Mouse (Mus musculus) spleen, embryonic (tissue): ENCODE data around the gene Pde4b.

ENCODE experiments used
- CTCF ChIA-PET: fragments of 350-600 bp; sonication (Branson Sonifier 250); formaldehyde crosslinking; loops from one replicate; lab custom pipeline; 2022; lab: Charles Lee

The Pde4b gene

DNA sequence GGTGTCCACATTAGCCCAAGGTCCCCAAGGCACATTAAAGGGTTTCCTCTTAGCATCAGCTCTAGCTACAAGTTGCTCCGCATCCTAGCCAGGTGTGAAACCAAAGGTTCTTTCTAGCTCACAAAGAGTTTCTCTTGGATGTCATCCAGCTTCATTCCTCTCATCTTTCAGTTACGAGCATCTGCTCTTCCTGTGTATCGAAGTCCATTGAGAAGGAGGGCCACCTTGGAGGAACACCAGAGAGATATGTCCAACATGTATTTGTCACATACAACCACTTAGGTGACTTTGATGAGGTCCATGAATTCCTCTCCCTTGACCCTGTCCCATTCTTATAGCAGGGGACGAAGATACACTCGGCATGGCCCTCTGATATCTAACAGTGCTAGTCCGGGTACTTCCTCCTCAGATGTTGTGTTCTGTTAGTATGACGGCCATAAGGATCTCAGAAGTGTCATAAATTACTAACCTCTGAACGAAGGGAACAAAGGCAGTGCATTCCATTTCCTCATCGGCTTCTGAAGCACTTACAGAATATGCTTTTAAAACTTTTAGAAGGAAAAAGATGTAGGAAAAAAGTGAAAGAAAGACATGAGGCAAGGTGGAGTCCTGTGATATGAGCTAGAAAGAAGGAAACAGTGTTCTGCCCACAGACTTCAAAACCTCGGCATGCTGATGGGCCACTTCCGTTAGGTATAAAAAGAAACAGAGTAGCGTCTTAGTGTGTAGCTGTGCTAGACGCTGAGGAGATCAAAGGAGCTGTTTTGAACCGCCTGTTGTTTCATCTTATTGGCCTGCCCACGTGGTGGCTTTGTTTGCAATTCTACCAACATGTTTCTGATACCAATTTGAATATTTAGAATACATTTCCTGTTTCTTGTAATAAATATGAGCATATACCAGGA lies 419.3 kb downstream of the Pde4b start:
- CTCF ChIA-PET, result interaction anchor here (0.6 to 1.0 kb wide), 2 partner anchors 65 to 67 kb away, joined by 3 to 10 read pairs; no protein-coding TSS in a partner anchor

DNA sequence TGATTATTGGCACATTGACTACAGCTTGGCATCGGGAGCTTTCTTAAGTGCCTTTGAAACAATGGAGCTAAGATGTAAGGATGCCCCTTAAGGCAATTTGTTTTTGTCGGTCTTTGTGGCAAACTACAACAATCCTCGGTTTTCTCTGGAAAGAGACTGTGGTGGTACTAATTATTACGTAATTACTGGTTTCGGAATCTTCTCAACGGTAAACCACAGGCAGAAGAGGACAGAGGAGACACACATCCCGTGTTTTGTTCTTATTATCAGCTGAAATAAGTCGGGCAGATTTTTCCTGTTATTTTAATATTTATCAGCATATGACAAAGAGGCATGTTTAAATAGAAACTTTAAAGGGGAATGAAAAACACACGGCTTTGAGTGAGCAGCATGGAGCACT lies 420.0 kb downstream of the Pde4b start:
- CTCF ChIA-PET, result interaction anchor here (1.0 kb wide), 1 partner anchor 66 kb away, joined by 3 read pairs; no protein-coding TSS in a partner anchor

DNA sequence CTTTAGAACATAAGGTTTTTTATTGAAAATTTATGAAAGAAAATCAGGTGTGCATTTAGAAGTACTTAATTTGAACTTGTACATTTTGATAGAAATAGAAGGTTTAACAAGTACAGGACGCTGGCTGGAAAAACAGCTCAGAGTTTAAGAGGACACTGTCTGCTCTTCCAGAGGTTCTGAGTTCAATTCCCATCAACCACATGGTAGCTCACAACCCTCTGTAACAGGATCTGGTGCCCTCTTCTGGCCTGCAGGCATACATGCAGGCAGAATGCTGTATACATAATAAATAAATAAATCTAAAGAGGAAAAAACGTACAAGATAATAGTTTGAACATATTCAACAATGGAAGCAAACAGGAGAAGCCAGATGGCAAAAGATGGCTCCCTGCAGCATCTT lies 420.4 kb downstream of the Pde4b start:
- CTCF ChIA-PET, result interaction anchor here (1.0 kb wide), 1 partner anchor 66 kb away, joined by 3 read pairs; no protein-coding TSS in a partner anchor

DNA sequence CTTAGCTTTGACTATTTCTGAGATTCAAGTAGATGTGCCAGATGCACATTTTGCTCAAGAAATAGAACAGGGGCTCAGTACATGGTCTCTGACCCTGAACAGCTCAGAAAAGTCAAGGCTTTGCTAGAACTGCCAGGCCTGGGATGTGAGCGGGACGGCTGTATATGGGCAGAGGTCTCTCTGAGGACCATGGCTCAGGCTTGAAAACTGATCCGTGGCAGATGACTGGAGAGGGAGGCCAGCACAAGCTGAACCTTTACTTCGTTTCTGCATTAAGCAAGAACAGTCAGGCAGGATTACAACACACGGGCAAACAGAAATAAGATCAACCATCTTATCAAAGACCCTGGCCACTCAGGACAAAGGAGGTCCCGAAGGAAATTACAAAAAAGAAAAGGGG lies 422.7 kb downstream of the Pde4b start:
- CTCF ChIA-PET, result interaction anchor here (1.1 to 2.3 kb wide), 2 partner anchors 59 to 61 kb away, joined by 16 read pairs; no protein-coding TSS in a partner anchor

DNA sequence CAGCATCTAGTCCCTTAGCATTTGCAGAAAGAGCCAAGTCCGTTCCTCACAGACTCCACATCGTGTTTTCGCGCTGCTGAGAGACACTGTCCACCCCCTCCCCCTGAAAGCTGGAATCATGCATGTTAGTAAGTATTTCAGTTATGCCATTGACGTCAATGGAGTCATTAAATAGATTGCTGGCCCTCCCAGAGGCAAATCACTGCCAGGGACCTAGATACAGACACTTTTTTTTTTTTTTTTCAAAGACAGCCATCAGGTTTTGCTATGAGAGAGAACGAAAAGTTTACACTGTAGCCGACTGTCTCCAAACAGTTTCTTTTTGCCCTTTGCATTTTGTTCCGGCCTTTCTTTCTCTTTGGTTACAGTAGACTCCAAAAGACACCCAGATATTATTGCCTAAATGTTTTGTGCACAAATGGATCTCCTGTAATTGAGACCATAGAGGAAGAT lies 423.6 kb downstream of the Pde4b start:
- CTCF ChIA-PET, result interaction anchor here (0.7 to 2.3 kb wide), 3 partner anchors 58 to 60 kb away, joined by 3 to 16 read pairs (median 16); no protein-coding TSS in a partner anchor

DNA sequence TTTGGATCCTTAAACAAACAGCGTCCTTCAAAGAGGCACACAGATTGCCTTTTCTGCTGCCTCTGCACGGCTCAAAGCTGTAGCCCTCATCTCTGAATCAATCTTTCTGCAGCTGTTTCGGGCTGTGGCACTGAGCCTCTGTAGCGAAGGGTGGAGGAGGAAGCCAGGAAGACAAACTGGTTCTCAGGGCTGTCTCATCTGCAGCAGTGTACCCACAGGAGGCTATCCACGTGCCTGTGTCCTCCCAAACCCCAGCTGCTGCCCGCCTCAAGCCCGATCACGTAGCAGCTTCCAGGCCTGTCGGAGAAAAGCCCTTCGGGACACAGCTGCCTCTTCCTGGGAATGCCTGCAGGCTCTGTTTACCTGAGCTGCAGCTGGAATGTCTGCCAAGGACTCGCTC lies 424.2 kb downstream of the Pde4b start:
- CTCF ChIA-PET, result interaction anchor here (0.7 kb wide), 1 partner anchor 58 kb away, joined by 3 read pairs; no protein-coding TSS in a partner anchor

DNA sequence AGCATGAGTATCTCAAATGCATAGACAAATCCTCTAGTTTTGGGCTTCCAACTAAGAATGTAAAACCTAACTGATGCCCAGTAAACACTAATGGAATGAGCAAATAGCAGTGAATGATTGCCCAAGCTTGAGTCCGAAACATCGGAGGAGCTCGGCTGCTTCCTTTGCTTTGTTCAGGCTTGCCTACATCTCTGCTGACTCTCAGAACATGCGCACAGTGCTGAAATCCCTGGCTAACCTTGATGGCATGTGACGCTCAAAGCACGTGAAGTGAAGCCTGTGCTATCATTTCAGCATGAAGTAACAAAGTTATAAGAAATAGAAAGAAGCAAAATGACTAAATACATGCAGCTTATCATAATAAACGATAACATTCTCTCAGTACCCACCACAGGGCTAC lies 425.6 kb downstream of the Pde4b start:
- CTCF ChIA-PET, result no interaction called here

DNA sequence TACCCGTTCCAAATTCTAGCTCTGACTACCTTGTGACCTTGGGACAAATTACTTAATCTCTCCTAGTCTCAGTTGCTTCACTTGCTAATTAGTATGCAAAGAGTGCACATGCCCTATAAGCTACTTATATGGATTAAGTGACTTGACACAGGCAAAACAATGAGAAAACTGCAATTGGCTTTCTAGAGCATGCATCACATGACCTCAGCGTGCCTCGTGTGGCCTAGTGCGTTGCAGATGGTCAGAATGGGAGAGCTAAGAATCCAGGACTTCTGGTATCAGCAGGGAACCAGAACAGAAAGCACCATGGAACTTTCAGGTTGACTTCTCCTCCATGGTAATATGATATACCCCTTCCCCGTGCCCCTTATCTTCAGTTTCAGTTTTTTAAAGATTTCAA lies 426.2 kb downstream of the Pde4b start:
- CTCF ChIA-PET, result no interaction called here

DNA sequence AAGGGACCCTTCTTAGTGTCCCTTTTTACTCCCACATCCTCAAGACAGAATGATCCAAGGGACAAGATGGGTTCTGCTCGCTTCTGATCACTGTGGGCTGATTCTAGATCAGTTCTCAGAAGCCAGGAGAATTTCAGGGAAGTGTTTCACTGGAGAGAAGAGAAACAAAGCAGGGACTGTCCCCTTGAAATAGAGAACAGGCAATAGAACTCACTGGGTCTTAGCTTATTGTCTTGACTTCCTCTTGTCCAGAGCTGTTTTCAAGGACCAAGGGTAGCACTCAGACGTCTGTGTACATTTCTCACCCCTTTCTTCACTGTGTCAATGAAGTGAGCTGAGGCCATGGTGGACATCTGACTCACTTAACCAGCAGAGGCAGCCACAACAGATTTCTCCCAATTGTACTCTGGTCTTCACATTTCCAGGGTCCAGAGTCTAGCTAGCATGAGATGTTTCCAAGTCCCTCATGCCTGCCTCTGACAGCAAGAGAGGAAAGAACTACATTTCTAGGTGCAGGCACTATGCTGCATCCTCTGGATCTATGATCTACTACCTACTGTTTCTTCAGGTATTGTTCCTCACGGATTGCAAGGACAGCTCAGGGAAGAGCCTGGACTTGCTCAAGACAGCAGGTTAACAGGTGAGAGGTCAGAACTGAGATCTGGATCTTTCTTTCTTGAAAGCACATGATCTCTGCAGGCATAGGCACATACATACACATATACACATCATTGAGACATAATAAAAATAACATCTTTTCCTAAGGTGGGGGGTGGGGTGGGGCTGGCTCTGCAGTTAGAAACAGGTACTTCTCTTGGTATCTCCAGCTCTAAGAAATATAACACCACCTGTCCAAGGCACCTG lies 427.9 kb downstream of the Pde4b start:
- CTCF ChIA-PET, result interaction anchor here (0.6 to 1.4 kb wide), 2 partner anchors 50 to 52 kb away, joined by 3 to 5 read pairs; no protein-coding TSS in a partner anchor

DNA sequence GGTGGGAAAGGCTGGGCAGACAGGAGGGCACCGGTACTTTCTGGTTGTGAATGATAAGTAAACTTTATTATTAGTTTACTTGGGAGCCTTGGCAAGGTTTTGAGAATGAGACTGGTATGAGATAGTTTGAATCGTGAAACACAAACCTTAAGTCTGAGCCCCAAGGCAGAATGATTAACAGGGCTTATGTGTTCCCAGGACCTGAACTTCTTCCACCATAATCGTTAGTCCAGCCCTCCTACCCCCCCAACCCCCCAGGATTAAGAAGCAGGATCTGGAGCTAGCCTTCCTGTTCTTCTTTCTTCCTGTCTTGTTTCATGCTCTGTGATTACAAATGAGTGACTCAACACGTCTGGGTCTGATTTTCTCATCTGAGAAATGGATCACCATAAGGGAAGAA lies 429.1 kb downstream of the Pde4b start:
- CTCF ChIA-PET, result no interaction called here

DNA sequence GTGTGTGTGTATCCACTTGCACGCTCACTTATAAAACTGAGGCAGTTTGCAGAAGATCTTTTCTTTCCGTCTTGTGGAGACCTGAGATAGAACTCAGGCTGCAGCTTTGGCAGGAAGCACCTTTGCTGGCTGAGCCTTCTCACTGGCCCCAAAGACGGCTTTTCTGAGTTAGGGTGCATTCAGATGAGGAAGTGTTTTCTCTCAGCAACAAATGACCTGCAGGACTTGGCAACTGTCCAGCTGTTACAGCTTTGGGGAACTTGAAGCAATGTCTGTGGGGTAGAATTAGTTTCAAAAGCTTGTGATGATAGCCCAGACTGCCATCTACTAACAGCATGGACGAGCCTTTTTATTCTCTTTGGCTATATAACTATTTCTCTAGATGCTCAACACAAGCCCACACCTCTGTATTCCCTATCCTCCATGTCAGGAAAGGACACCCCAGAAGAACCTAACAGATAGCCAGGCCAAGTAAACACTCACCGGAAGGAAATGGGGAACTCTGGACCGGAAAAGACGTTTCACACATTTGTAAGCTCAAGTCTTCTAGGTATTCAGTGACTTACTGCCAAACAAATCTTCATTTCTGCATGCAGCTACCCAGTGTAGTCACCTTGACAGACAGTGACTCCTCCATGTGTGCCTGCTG lies 429.8 kb downstream of the Pde4b start:
- CTCF ChIA-PET, result no interaction called here

DNA sequence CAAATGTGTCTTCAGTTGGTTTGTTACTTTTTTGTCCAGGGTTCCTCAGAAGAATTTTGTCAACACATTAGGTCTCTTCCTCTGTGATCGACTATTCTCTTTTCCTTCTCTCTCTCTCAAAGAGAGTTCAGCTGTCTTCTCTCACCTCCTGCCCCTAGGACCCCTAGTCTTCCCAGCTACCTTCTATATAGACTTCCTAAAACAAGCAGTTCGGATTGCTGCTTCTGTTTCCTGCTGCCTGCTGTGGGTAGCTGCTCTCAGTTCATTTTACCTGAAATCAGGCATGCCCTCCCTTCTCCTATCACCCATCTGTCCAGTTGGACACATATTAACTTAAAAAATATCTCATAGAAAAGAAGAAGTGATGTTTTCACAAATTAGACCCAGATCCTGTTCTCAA lies 430.3 kb downstream of the Pde4b start:
- CTCF ChIA-PET, result no interaction called here

DNA sequence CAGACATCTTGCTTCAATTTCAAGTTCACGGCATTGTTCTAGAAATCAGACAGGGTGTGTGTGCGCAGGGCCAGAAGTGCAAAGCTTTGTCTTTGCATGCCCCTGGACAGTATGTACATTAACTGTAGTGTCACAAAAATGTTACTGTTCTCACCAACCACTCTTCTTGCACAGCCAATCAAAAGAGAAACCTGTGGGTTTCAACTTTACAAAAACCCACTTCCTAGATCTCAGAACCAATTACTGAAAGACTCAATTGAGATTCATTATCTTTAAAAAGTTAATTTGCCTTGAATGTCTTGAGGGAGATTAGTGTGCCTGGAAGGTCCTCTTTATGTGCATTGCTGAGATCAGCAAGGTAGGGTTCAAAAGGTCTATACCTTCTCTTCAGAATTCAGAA lies 431.0 kb downstream of the Pde4b start:
- CTCF ChIA-PET, result interaction anchor here (0.7 kb wide), 1 partner anchor 32 kb away, joined by 8 read pairs; no protein-coding TSS in a partner anchor

DNA sequence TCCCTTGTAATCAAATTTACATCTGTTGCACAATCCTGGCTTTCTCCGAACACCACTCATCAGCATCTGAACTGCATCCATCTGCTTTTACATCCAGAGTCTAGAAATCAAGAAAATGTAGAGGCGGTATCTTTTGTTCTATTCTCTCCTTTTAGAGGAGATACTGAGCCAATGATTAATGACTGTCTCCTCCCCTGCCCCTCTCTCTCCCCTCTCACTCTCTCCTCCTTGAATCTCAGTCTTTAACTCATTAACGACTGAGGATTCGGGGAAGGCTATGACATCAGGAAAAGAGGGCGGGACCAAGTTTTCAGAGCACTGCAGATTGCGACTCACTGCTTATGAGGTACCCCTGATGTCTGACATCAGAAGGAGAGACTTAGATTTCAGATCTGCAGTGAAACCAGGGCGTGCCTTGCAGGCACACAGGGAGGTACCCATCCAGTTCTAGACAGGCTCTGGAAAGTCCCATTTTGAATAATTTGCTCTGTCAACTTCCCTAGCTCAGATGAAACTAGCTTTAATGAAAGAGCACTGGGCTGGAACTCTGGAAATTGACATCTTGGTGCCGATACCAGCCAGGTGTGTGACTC lies 433.4 kb downstream of the Pde4b start:
- CTCF ChIA-PET, result no interaction called here

DNA sequence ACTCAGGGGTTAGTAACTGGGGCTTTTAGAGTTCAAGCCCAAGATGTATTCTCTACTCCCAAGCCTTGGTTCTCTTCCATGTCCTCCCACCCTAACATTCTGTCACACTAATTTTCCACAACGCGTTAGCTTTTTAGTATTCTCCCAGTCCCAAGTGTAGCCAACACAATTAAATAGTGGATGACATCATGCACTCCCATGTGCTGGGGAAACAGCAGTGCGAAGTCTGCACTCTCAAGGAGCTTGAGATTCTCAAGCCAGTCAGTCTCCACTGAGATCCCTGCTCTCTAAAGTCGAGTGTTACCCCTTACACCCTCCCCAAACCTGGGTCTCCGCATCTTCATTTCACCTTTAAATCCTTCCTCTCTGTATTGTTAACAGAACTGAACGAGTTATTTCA lies 434.1 kb downstream of the Pde4b start:
- CTCF ChIA-PET, result no interaction called here

DNA sequence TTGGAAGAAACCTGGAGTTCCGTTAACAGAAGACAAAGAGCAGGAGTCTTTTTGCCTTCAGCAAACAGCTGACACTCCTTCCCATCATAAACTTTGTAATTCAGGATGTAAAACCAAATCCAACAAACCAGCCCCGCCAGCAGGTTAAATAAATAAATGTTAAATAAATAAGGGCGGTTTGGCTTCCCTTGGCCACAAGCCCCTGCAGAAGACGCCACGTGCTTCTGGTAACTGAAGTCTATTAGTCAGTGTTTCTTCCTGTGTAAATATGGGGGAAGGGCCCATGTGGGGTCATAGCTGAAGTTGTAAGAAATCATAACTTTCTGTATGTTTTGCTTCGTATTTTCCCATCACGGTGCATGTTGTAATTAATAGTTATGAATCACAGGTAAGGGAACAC lies 440.0 kb downstream of the Pde4b start:
- CTCF ChIA-PET, result no interaction called here

DNA sequence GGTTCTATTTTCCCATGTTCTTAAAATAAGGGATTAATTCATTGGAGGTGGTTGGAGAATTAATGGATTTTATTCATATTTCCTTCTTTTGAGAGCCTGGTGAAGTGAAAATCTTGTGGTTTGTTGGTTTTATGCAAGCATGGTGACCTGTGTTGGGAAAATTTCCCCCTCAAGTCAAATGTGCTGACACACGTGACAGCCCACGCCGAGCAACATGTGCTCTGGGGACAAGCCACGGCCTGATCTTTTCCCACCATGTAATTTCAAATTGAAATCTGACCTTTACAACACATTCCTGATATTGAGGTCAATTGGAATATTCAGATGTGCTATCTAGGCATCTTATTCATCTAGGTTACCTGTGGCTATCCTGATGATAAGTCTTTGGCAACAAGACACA lies 443.5 kb downstream of the Pde4b start:
- CTCF ChIA-PET, result interaction anchor here (0.7 kb wide), 1 partner anchor 30 kb away, joined by 3 read pairs; no protein-coding TSS in a partner anchor

DNA sequence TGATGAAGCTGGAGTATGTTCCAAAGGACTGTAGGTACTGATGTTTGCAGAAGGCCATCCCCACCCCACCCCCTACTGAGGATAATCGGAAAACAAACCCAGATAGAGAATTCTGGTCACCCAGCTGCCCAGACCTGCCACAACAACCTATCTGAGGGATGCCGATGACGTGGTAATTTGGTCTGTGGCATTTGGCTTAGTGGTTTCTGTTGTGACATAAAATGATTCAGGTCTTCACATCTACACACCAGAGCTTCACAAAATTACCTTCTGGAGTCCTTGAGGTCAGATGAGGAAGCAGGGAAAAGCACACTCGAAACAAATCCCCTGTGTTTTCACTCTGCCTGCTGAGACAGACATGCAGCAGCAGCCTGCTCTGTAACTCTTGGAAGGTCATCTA lies 444.4 kb downstream of the Pde4b start:
- CTCF ChIA-PET, result no interaction called here

DNA sequence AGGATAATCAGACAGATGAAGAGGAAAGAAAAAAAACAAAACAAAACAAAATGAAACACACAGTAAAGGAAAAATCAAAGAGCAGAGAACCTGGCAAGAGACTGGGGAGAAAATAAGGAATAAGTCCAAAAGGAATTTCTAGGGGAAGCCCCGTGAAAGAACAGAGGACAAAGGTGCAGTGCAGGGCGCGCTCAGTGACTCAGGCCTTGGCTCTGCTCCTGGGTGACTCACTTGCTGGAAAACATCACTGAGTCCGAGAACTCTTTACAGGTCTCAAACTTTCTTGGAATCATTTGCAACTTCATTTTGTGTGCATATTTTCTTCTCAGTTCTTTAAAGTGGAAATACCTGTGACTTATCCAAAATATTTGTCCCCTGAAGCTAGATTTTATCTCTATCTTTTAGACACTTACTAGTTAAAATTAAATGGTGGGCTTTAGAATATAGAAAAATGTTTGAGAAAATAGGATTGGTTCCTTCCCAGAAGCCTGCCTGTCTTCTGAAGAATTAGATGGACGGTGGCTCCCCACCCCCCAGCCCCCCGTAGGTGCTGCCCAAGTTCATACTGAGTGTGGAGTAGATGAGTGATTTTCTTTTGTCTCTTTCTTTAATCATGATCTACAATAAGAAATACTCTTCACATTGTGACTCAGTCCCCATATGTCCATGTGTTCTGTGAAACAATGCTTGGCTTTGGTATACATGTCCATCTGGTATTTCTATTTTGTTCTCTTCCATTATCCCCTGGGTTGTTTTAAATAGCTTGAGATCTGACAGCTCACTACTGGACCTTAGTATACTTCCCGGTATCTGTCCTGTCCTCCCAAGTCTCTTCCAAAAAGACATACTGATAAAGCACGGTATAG lies 446.1 kb downstream of the Pde4b start:
- CTCF ChIA-PET, result interaction anchor here (0.9 kb wide), 1 partner anchor 33 kb away, joined by 3 read pairs; no protein-coding TSS in a partner anchor
